In the genomic region with DNA sequence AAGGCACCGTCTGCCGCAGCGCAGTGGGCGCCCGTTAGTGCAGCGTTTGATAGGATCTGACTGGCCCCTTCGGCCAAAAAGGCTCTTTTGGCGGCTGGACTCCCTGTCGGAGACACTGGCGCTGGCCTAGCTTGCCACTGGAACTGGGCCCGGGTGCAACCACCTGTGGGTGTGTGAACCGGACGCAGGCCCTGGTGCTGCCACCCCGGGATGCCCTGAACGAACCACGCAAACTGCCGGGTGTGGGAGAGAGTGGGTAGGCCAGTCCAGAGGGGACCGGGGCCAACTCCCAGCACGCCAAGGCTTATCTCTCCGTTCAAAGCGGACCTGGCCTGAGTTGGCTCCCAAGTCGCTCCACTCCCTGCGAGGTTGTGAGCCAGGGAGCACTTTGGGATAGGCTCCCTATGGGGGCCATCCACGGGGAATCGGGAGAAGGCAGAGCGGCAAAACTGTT, we compare ENCODE assay signal across 8 mouse cellular contexts. TPM values are rescaled to one million over a fixed set of nuclear protein-coding genes. Genes with fewer than 3 reads are reported as not detected.
DNase-seq lines count a peak whose midpoint lies in the region; ATAC-seq and TF ChIP-seq lines count a peak whose summit lies in the region.

No protein-coding gene starts in this region.

- H3K27me3 ChIP-seq in kidney, adult 2 months (replicated peaks; ENCODE audit: control insufficient read depth, insufficient read depth, low read length), result no peaks in the 10 kb centered on the region
- H3K27me3 ChIP-seq in embryonic facial prominence, embryonic 13.5 days, result peaks cover 39% of the 10 kb centered on the region
- peaks cover 42% of the 10 kb centered on the region for H3K27me3 ChIP-seq in hindbrain, embryonic 12.5 days
- peaks cover 59% of the 10 kb centered on the region for H3K27me3 ChIP-seq in liver, embryonic 14.5 days (ENCODE audit: control insufficient read depth, insufficient read depth, low read length)

- H3K27ac ChIP-seq in kidney, adult 2 months (ENCODE audit: insufficient read depth, low read depth, low read length), result peak overlapping the region; percentile 15; the same call in 1 of the 2 replicates
- no peak overlapping the region for H3K27ac ChIP-seq in embryonic facial prominence, embryonic 13.5 days
- no peak overlapping the region for H3K27ac ChIP-seq in hindbrain, embryonic 12.5 days
- no peak overlapping the region for H3K27ac ChIP-seq in liver, embryonic 14.5 days

- H3K4me2 ChIP-seq in embryonic facial prominence, embryonic 13.5 days, result peak overlapping the region; percentile 92
- H3K4me2 ChIP-seq in hindbrain, embryonic 12.5 days (replicated peaks), result peak overlapping the region; percentile 84
- peak overlapping the region; percentile 72 for H3K4me2 ChIP-seq in liver, embryonic 14.5 days (ENCODE audit: low read depth)

- WGBS in kidney, adult 2 months, result 20% methylated on average over 26 of the region's 26 CpGs
- 2% methylated on average over 26 of the region's 26 CpGs for WGBS in embryonic facial prominence, embryonic 13.5 days
- 6% methylated on average over 26 of the region's 26 CpGs for WGBS in hindbrain, embryonic 12.5 days
- WGBS in liver, embryonic 14.5 days (ENCODE audit: insufficient replicate concordance), result 7% methylated on average over 26 of the region's 26 CpGs

- H3K9ac ChIP-seq in embryonic facial prominence, embryonic 13.5 days, result peak overlapping the region; percentile 83
- peak overlapping the region; percentile 68 for H3K9ac ChIP-seq in hindbrain, embryonic 12.5 days
- no peak overlapping the region for H3K9ac ChIP-seq in liver, embryonic 14.5 days (replicated peaks)

- no peak for TF ChIP-seq CTCF in kidney, adult 2 months (conservative IDR thresholded peaks at IDR 0.05; ENCODE audit: insufficient read depth, insufficient read length, low read depth, low read length)
- no peak for TF ChIP-seq CTCF in liver, embryonic 14.5 days (IDR thresholded peaks at IDR 0.05; ENCODE audit: low read depth)

- H3K4me3 ChIP-seq in kidney, adult 2 months (ENCODE audit: insufficient read depth, low read depth, low read length), result peak overlapping the region; percentile 66
- H3K4me3 ChIP-seq in embryonic facial prominence, embryonic 13.5 days, result peak overlapping the region; percentile 71
- H3K4me3 ChIP-seq in hindbrain, embryonic 12.5 days, result peak overlapping the region; percentile 68
- peak overlapping the region; percentile 58 to 62; a peak in 3 of 4 replicates for H3K4me3 ChIP-seq in liver, embryonic 14.5 days (ENCODE audit: insufficient read depth in 1 of 2, low read depth in 2 of 2, low read length in 2 of 2)

- no peak for TF ChIP-seq POLR2A in kidney, adult 2 months (IDR thresholded peaks at IDR 0.05; ENCODE audit: low read depth, low read length)

- H3K36me3 ChIP-seq in kidney, adult 2 months (ENCODE audit: control insufficient read depth, insufficient read depth, low read length), result no peaks in the 10 kb centered on the region
- H3K36me3 ChIP-seq in embryonic facial prominence, embryonic 13.5 days, result no peaks in the 10 kb centered on the region
- H3K36me3 ChIP-seq in hindbrain, embryonic 12.5 days, result no peaks in the 10 kb centered on the region
- H3K36me3 ChIP-seq in liver, embryonic 14.5 days (replicated peaks; ENCODE audit: control insufficient read depth, insufficient read depth, low read depth), result no peaks in the 10 kb centered on the region

- H3K9me3 ChIP-seq in embryonic facial prominence, embryonic 13.5 days, result no peaks in the 10 kb centered on the region
- H3K9me3 ChIP-seq in hindbrain, embryonic 12.5 days (replicated peaks), result no peaks in the 10 kb centered on the region
- H3K9me3 ChIP-seq in liver, embryonic 14.5 days (ENCODE audit: control insufficient read depth, low read length), result no peaks in the 10 kb centered on the region

- ATAC-seq in embryonic facial prominence, embryonic 13.5 days (ENCODE audit: insufficient number of reproducible peaks, insufficient read depth, low FRiP score, low TSS enrichment, low read depth), result no peak
- ATAC-seq in hindbrain, embryonic 12.5 days (ENCODE audit: low FRiP score), result 0 out of 2 replicates have a peak, but pooled peaks have one; percentile 10
- no peak for ATAC-seq in liver, embryonic 14.5 days (ENCODE audit: insufficient read depth)

- H3K4me1 ChIP-seq in kidney, adult 2 months (ENCODE audit: control insufficient read depth, insufficient read depth, low read length), result peaks cover 7% of the 10 kb centered on the region
- H3K4me1 ChIP-seq in embryonic facial prominence, embryonic 13.5 days, result peaks cover 39% of the 10 kb centered on the region
- peaks cover 20% of the 10 kb centered on the region for H3K4me1 ChIP-seq in hindbrain, embryonic 12.5 days
- no peaks in the 10 kb centered on the region; a peak in 1 of 4 replicates for H3K4me1 ChIP-seq in liver, embryonic 14.5 days (replicated peaks; ENCODE audit: control insufficient read depth in 2 of 2, insufficient read depth in 2 of 2, low read length in 1 of 2)

- TF ChIP-seq EP300 in liver, embryonic 14.5 days (IDR thresholded peaks at IDR 0.05; ENCODE audit: low read depth), result no peak

- peak; percentile 34 for DNase-seq in kidney, adult 2 months
- no peak for DNase-seq in kidney, adult 11 months
- peak; percentile 71 for DNase-seq in brain, adult 2 months (ENCODE audit: low read depth, low spot score)
- DNase-seq in liver, embryonic 14.5 days (ENCODE audit: low read depth in 3 of 3, low spot score in 3 of 3), result no peak
- peak; percentile 24 for DNase-seq in right cerebral cortex, postnatal 14 days
- no peak for DNase-seq in natural killer cell, adult 2 months (ENCODE audit: low spot score in 2 of 2)

RNA-seq across cellular contexts. Expression of a gene that starts 1.3 kb away (rescaled TPM):
- 15.8 and 17.9 TPM in 2 replicates for polyA plus RNA-seq in kidney, adult 2 months (2012; rRNA removed)
- polyA plus RNA-seq in embryonic facial prominence, embryonic 13.5 days (2015; fragmentation: Nextera tagmentation; extraction: Ambion mirVana), result 2.5 and 3.1 TPM in 2 replicates
- polyA plus RNA-seq in hindbrain, embryonic 12.5 days (2016; fragmentation: Nextera tagmentation; extraction: Ambion mirVana), result 1.5 and 2.0 TPM in 2 replicates
- polyA plus RNA-seq in liver, embryonic 14.5 days (2012; rRNA removed), result 1.9 and 2.2 TPM in 2 replicates
- 2.1 and 2.6 TPM in 2 replicates for polyA plus RNA-seq in liver, embryonic 14.5 days (2014; fragmentation: Nextera tagmentation; extraction: Ambion mirVana)

Comparison
In these comparisons a context has a peak if more than half of its experiments do, and no peak if none do; other contexts are left out.
1. DNase-seq: peak in kidney, adult 2 months (single experiment), brain, adult 2 months (single experiment) and right cerebral cortex, postnatal 14 days (single experiment); none in kidney, adult 11 months (single experiment), liver, embryonic 14.5 days (0 of 3) and natural killer cell, adult 2 months (0 of 2).
2. Peak in every context shown above with its lines, with median percentiles within 50 percentile points of each other: H3K4me3 ChIP-seq and H3K4me2 ChIP-seq.